Mouse (Mus musculus) embryonic stem cell, embryonic (primary cell): Measurements from ENCODE around the gene Srsf10.

Experiments used
- CTCF ChIA-PET, 4 experiments: fragments of 300-600 bp in 2 of 4; fragments of 350-600 bp in 2 of 4; sonication (Branson Sonifier 250); formaldehyde crosslinking; loops; one replicate each; lab custom pipeline; 2022; ENCODE audit warnings: inconsistent platforms in 2 of 4; lab: Charles Lee
- POLR2A ChIA-PET, 4 experiments: fragments of 300-600 bp in 2 of 4; fragments of 350-600 bp in 2 of 4; sonication (Branson Sonifier 250); formaldehyde crosslinking; loops; one replicate each; lab custom pipeline; 2022; ENCODE audit warnings: antibody characterized with exemption in 4 of 4, inconsistent platforms in 1 of 4; lab: Charles Lee

Gene Srsf10

GRCm38 (mm10) chr4:135886184-135886583 is 30.6 kb downstream of the Srsf10 start:
- CTCF ChIA-PET = interaction anchor here in 3 of 4 experiments (0.6 to 2.0 kb wide), 8 partner anchors 34 to 177 kb away, joined by 3 to 7 read pairs (median 3); partner anchors contain the start of genes Fuca1 (in 2 of the 3) and Rpl11 (in 1 of the 3)
- POLR2A ChIA-PET = interaction anchor here in 3 of 4 experiments (0.7 to 4.3 kb wide), 8 partner anchors 11 to 448 kb away, joined by 3 to 31 read pairs (median 4); partner anchors contain the start of genes Pnrc2 (in 2 of the 3), Fuca1 (in 1 of the 3) and Rpl11 (in 1 of the 3)

GRCm38 (mm10) chr4:135888448-135889057 is 33.0 kb downstream of the Srsf10 start:
- ChIA-PET POLR2A (interaction anchor here in 3 of 4 experiments (0.6 to 3.7 kb wide), 36 partner anchors 9 to 563 kb away, joined by 3 to 27 read pairs (median 4); partner anchors contain the start of genes Fuca1 (in 2 of the 3), Srsf10 (in 2 of the 3), Hmgcl (in 1 of the 3) and Pithd1 (in 1 of the 3)), CTCF (interaction anchor here (0.6 to 3.1 kb wide), 28 partner anchors 10 to 670 kb away, joined by 3 to 44 read pairs (median 4); partner anchors contain the start of gene Fuca1 (in 3 of the 4))

GRCm38 (mm10) chr4:135889146-135889883 is 33.8 kb downstream of the Srsf10 start:
- ChIA-PET CTCF (interaction anchor here (0.6 to 3.1 kb wide), 56 partner anchors 9 to 1061 kb away, joined by 3 to 44 read pairs (median 4); partner anchors contain the start of genes Fuca1 (in 3 of the 4), Gale (in 2 of the 4), E2f2 (in 1 of the 4) and Pnrc2 (in 1 of the 4)), POLR2A (interaction anchor here (0.6 to 3.7 kb wide), 30 partner anchors 9 to 562 kb away, joined by 3 to 27 read pairs (median 4); partner anchors contain the start of genes Pithd1 (in 2 of the 4), Srsf10 (in 2 of the 4), Fuca1 (in 1 of the 4) and Hmgcl (in 1 of the 4))

GRCm38 (mm10) chr4:135889884-135890283 is 34.3 kb downstream of the Srsf10 start:
- CTCF ChIA-PET = interaction anchor here (0.6 to 3.1 kb wide), 47 partner anchors 9 to 1061 kb away, joined by 3 to 44 read pairs (median 4); partner anchors contain the start of genes Fuca1 (in 3 of the 4), Gale (in 2 of the 4), E2f2 (in 1 of the 4) and Pnrc2 (in 1 of the 4)
- POLR2A ChIA-PET = interaction anchor here (0.6 to 3.7 kb wide), 16 partner anchors 8 to 163 kb away, joined by 3 to 27 read pairs (median 5); partner anchors contain the start of genes Srsf10 (in 2 of the 4), Fuca1 (in 1 of the 4), Hmgcl (in 1 of the 4) and Pithd1 (in 1 of the 4)

- CTCF ChIA-PET = interaction anchor here in 1 of 4 experiments (4.5 kb wide), 1 partner anchor 29 kb away, joined by 30 read pairs; the partner anchor contains the start of gene Fuca1
- POLR2A ChIA-PET = no interaction called here
These were observed 36.0 kb downstream of the Srsf10 start for GRCm38 (mm10) chr4:135891539-135891938.

GRCm38 (mm10) chr4:135892884-135893283 is 37.3 kb downstream of the Srsf10 start:
- POLR2A ChIA-PET = interaction anchor here (0.6 to 7.9 kb wide), 9 partner anchors 12 to 70 kb away, joined by 3 to 35 read pairs (median 3); partner anchors contain the start of gene Fuca1 (in 2 of the 4)
- CTCF ChIA-PET = interaction anchor here in 3 of 4 experiments (0.6 to 4.5 kb wide), 11 partner anchors 9 to 636 kb away, joined by 3 to 30 read pairs (median 3); partner anchors contain the start of genes Fuca1 (in 1 of the 3) and Rpl11 (in 1 of the 3)

- ChIA-PET POLR2A (interaction anchor here in 3 of 4 experiments (0.6 to 7.9 kb wide), 18 partner anchors 8 to 93 kb away, joined by 3 to 35 read pairs (median 3); partner anchors contain the start of genes Fuca1 (in 2 of the 3), Pithd1 (in 1 of the 3) and Pnrc2 (in 1 of the 3)), CTCF (interaction anchor here in 1 of 4 experiments (4.5 kb wide), 1 partner anchor 26 kb away, joined by 30 read pairs; the partner anchor contains the start of gene Fuca1)
These were observed 39.6 kb downstream of the Srsf10 start, which contains the start of gene Cnr2 for GRCm38 (mm10) chr4:135895071-135895571. Cnr2 (plus strand) TSS chr4:135895394.

- ChIA-PET POLR2A (interaction anchor here (0.6 to 7.9 kb wide), 9 partner anchors 12 to 245 kb away, joined by 3 to 35 read pairs (median 9); partner anchors contain the start of gene Fuca1 (in 1 of the 4)), CTCF (interaction anchor here in 2 of 4 experiments (1.0 to 4.5 kb wide), 3 partner anchors 12 to 211 kb away, joined by 3 to 30 read pairs (median 3); partner anchors contain the start of gene Fuca1 (in 1 of the 2))
These were observed 40.6 kb downstream of the Srsf10 start for GRCm38 (mm10) chr4:135896157-135896556.

- CTCF ChIA-PET = interaction anchor here (0.5 to 3.9 kb wide), 21 partner anchors 9 to 545 kb away, joined by 3 to 32 read pairs (median 4); partner anchors contain the start of genes Fuca1 (in 3 of the 4), Gale (in 1 of the 4) and Hmgcl (in 1 of the 4)
- POLR2A ChIA-PET = interaction anchor here (0.6 to 7.9 kb wide), 57 partner anchors 9 to 900 kb away, joined by 3 to 40 read pairs (median 4); partner anchors contain the start of genes Fuca1 (in 3 of the 4), Hmgcl (in 2 of the 4), Srsf10 (in 2 of the 4) and Pithd1 (in 1 of the 4)
These were observed 43.0 kb downstream of the Srsf10 start for GRCm38 (mm10) chr4:135898380-135899049.

GRCm38 (mm10) chr4:135899050-135899448 is 43.5 kb downstream of the Srsf10 start:
- ChIA-PET POLR2A (interaction anchor here in 3 of 4 experiments (0.6 to 7.9 kb wide), 42 partner anchors 9 to 603 kb away, joined by 3 to 40 read pairs (median 6); partner anchors contain the start of genes Fuca1 (in 3 of the 3), Hmgcl (in 2 of the 3), Srsf10 (in 2 of the 3) and Pithd1 (in 1 of the 3)), CTCF (interaction anchor here in 3 of 4 experiments (0.6 to 3.9 kb wide), 13 partner anchors 9 to 207 kb away, joined by 3 to 32 read pairs (median 5); partner anchors contain the start of genes Fuca1 (in 3 of the 3) and Hmgcl (in 1 of the 3))

GRCm38 (mm10) chr4:135900008-135900407 is 44.5 kb downstream of the Srsf10 start:
- POLR2A ChIA-PET = interaction anchor here in 2 of 4 experiments (1.4 to 7.9 kb wide), 4 partner anchors 16 to 28 kb away, joined by 3 to 40 read pairs (median 20); partner anchors contain the start of gene Fuca1 (in 2 of the 2)
- CTCF ChIA-PET = interaction anchor here in 1 of 4 experiments (3.9 kb wide), 1 partner anchor 21 kb away, joined by 32 read pairs; the partner anchor contains the start of gene Fuca1

GRCm38 (mm10) chr4:135902606-135903242 is 47.2 kb downstream of the Srsf10 start:
- CTCF ChIA-PET = interaction anchor here in 3 of 4 experiments (0.6 to 1.5 kb wide), 4 partner anchors 13 to 133 kb away, joined by 3 to 4 read pairs (median 3); partner anchors contain the start of gene Fuca1 (in 1 of the 3)
- POLR2A ChIA-PET = interaction anchor here in 2 of 4 experiments (0.9 to 1.4 kb wide), 2 partner anchors 8 to 14 kb away, joined by 3 read pairs; partner anchors contain the start of gene Cnr2 (in 1 of the 2)

GRCm38 (mm10) chr4:135904810-135905209 is 49.3 kb downstream of the Srsf10 start:
- CTCF ChIA-PET = interaction anchor here (0.6 to 5.9 kb wide), 7 partner anchors 15 to 1169 kb away, joined by 3 to 33 read pairs (median 3); partner anchors contain the start of gene Fuca1 (in 2 of the 4)

GRCm38 (mm10) chr4:135906633-135907032 is 51.1 kb downstream of the Srsf10 start:
- ChIA-PET POLR2A (interaction anchor here in 2 of 4 experiments (1.2 to 2.2 kb wide), 4 partner anchors 13 to 78 kb away, joined by 3 to 7 read pairs (median 3); partner anchors contain the start of gene Fuca1 (in 1 of the 2)), CTCF (interaction anchor here in 3 of 4 experiments (0.5 to 5.9 kb wide), 7 partner anchors 13 to 133 kb away, joined by 3 to 33 read pairs (median 4); partner anchors contain the start of gene Fuca1 (in 1 of the 3))

More at GRCm38 (mm10) chr4:135904810-135905209, 49.3 kb downstream of the Srsf10 start:
- POLR2A ChIA-PET = interaction anchor here in 2 of 4 experiments (0.9 to 1.9 kb wide), 5 partner anchors 11 to 149 kb away, joined by 3 to 5 read pairs (median 4); partner anchors contain the start of genes Fuca1 (in 1 of the 2) and Rpl11 (in 1 of the 2)
